Mouse (Mus musculus) gastrocnemius, postnatal 25 days (tissue): Measurements from ENCODE around the gene Hist2h2bb. TPM values are rescaled to one million over a fixed set of nuclear protein-coding genes. Genes with fewer than 3 reads are reported as not detected.
A peak's percentile ranks its signal among the peaks of the same experiment; 100 is the strongest.
"Not testable (repeated sequence)": the region's sequence is repeated elsewhere in the genome, so short reads cannot be mapped to it uniquely, and the experiment has no call there.

Source experiments
- DNase-seq: peaks from one replicate; pipeline ENCODE4 v3.0.0; 2022
- long read RNA-seq, 2 experiments: library from polyadenylated mRNA; stranded (forward); transcript quantifications; one replicate each; pipeline ENCODE4 v2.0.0; 2021
- total RNA-seq, 2 experiments: library from RNA; stranded (reverse); gene quantifications; 1 replicate in 1 of 2; 2 replicates in 1 of 2; pipeline ENCODE4 v1.2.3; 2021

Hist2h2bb gene
- total RNA-seq = 10 to 100 TPM; 30.8 to 37.0 TPM
- long read RNA-seq, experiment 1 = 0 reads
- long read RNA-seq, experiment 2 = 0 reads

GRCm38 (mm10) chr3:96269511-96270474 lies at the start of gene Hist2h2bb:
Gene Hist2h2bb (plus strand): TSS chr3:96269752.
- DNase-seq = peak; percentile 91

GRCm38 (mm10) chr3:96220131-96220764 lies 49.3 kb upstream of the Hist2h2bb start:
- not testable (repeated sequence) for DNase-seq

- DNase-seq = peak; percentile 81
Observed at GRCm38 (mm10) chr3:96220765-96221639, 48.5 kb upstream of the Hist2h2bb start, which contains the start of the genes Hist2h2ac and Hist2h2be. Gene Hist2h2ac (minus strand): TSS chr3:96220880. Gene Hist2h2be (plus strand): TSS chr3:96221119.

GRCm38 (mm10) chr3:96221640-96222038 lies 47.9 kb upstream of the Hist2h2bb start:
- no peak for DNase-seq

DNA sequence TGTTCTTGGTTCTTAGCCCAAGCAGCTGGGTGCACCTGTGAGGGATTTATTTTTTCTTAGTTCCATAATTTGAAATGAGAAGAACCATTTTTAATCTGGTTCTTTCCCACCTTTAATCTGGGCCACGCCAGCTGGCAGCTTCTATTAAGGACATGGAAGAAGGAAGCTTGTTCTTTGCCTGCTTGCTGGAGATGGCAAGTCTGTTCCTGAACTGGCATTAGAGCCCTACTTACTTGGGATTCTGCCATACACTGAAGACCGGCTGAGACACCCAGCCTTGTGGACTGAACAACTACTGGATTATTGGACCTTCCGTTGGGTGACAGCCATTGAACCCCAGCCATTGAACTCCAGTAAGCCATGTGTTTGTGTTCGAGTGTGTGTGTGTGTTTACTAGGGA lies 46.8 kb upstream of the Hist2h2bb start:
- no peak for DNase-seq

GRCm38 (mm10) chr3:96225421-96225820 lies 44.1 kb upstream of the Hist2h2bb start:
- no peak for DNase-seq

GRCm38 (mm10) chr3:96226695-96227648 lies 42.6 kb upstream of the Hist2h2bb start:
- peak; percentile 34 for DNase-seq

- no peak for DNase-seq
Observed at GRCm38 (mm10) chr3:96228828-96229227, 40.7 kb upstream of the Hist2h2bb start.

DNA sequence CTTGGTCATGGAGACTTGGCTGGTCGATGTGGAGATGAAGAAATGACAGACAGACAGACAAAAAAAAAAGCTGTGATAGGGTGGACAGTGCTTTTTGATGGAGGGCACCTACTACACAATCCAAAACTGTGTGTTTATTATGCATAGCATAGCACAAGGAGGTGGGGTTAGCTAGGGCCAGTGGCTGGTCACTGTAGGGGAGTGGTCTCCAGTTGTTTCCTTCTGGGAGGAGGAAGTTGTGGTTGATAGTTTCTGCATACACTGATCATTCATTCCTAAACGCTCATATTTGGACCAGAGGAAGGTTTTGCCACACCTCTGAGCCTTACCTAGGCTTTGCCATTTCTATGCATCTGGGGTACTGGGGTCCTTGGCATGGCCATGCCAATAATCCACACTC lies 39.1 kb upstream of the Hist2h2bb start:
- no peak for DNase-seq

DNA sequence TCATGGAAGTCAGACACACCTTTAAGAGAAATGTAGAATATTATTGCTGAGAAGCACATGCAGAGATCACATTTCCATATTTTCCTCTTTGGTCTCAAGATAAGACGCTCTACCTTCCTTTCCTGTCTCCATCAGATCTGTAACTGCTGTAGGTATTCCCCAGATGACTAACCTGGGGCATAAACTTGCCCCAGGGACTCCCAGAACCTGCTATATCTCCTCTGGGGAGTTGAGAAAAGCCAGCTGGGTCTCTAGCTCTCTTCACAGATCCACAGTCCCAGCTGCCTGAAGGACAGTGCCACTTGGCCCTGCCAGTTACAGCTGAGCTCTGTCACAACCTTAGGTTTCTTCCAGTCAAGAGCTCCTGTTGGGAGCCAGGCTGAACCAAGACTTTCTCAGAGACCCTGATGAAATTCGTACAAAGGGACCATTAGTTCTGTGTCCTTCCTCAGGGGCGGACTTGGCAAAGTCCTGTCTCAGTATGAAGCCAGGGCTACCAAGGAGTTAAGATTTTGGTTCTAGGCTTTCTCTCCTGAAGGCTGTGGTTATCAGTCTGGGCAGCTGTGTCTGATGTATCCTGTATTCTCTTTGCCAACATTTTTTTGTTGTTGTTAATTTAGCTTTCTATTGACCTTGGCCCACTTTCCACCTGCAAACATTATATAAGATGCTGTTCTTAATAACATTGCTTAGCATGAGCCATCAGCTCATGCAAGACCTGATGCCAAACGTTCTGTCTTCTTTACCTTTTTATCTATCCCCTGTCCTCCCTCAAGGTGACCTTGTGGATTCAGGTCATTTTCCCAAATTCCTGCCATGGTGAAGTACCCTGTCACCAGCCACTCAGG lies 38.4 kb upstream of the Hist2h2bb start:
- DNase-seq = no peak

DNA sequence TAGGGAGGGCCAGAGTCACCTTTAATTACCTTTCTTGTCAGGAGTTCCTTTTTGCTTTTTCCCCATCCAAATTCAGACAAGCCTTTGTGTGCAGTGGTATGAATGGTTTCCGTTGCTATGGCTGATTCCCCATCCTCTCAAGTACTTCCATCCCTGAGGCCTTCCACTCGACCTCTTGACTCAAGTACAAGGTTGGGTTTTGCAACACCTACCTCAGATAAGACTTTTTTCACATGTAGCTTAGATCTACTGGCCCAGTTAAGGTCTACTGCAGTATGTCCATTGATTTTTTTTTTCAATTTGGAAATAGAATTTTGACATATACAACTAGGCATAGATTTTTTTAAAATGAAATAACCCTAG lies 37.8 kb upstream of the Hist2h2bb start:
- no peak for DNase-seq

GRCm38 (mm10) chr3:96234914-96235313 lies 34.6 kb upstream of the Hist2h2bb start:
- DNase-seq = no peak

DNA sequence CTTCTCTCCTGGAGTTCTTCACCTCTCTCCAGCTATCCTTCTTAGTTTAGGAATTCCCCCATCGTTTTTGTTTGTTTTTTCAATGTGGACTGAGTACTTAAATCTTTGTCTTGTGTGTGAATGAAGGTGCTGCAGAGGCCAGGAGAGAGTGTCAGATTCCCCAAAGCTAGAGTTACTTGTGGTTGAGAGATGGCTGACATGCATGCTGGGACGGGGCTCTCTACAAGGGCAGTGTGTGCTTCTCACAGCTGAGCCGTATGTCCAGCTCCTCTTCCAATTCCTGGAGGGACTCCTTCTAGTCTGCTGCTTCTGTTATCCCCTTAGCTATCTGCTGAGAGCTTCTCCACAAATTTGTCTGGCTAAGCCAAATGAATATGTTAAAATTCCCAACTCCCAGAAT lies 33.7 kb upstream of the Hist2h2bb start:
- DNase-seq = no peak

- DNase-seq = no peak
Observed at GRCm38 (mm10) chr3:96236834-96237334, 32.7 kb upstream of the Hist2h2bb start.

- DNase-seq = no peak
Observed at GRCm38 (mm10) chr3:96237335-96237903, 32.1 kb upstream of the Hist2h2bb start.

DNA sequence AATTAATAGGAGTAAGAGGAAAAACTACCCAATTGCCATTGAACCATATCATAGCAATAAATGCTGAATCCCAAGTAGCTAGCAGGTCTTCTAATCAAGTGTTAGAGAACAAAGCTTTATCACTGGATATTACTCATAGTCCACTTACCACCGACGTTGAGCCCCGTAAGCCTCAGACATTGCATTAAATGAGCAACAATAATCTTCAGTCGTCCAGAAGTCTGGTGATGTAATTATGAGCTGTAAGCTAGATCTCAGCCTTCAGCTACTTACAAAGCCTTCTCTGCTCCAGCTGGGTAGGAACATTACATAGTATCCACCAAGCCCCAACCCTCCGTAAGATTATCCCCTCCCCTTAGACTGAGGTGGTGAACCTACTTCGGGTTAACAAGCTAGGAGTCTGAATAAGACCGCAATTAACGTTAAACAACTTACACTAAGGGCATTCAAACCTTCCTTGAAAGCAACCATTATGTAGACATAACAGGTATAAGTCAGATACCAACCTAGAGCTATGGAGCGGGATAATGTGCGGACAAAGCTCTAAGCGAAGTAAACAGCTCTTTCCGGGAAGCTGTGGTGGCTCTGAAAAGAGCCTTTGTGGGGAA lies 31.5 kb upstream of the Hist2h2bb start:
- no peak for DNase-seq

DNA sequence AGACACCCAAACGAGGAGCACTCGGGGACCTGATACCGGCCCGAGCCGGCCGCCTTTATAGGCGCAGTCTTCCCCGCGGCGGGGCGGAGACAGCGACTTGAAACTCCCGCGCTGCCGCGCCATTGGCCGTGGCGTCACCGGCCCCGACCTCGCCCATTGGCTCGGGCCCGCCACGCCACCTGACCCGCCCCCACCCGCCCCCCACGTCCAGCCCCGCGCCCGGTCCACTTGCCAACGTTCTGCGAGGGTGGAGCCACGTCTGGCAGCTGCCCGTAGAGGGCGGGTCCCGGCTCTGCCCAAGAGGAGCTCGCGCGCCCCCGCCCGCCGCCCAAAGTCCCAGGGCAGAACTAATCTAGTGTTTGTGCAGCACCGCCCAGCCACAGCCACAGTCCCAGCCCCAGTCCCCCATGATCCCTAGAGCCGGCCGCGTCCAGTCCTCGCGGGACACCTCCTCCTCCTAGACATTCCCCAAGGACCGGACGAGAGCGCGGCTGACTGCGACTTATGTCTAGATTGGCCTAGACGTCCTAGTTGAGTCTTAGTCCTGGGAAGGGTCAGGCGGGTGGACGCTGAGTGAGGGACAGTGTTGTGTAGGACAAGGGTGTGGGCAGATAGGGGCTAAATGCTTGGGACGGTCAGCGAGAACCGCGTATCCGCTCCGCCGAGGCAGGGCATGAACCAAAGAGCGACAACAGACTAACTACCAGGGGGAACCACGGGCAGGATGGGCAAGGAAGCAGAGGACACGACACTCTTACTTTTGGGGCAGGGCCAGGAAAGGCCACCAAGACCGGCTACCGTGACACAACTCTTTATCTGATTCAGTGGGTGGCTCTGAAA lies 30.4 kb upstream of the Hist2h2bb start, which contains the start of gene Hist2h3c2:
Hist2h3c2 (minus strand) TSS at position 174 of the 840 bp plus-strand sequence.
- peak; percentile 85 for DNase-seq
